Mouse (Mus musculus) liver, embryonic 14.5 days (tissue): ENCODE data around the gene Cyb561d2.

ENCODE experiments used
- CTCF ChIP-seq: IDR thresholded peaks from 2 replicates; pipeline ENCODE4 v1.5.1; 2016; ENCODE audit warnings: antibody characterized with exemption, low read depth, control low read depth
- EP300 ChIP-seq: IDR thresholded peaks from 2 replicates; pipeline ENCODE4 v1.6.1; 2016; ENCODE audit warnings: antibody characterized with exemption, low read depth

GRCm38 (mm10) chr9:107586974-107587832, 45.2 kb upstream of the Cyb561d2 start, which contains the start of gene Ifrd2:
- TF ChIP-seq CTCF (no peak), EP300 (peak; percentile 95)
